Mouse (Mus musculus) cerebellum, adult 18-20 months (tissue): ENCODE measurements around the gene Commd4.

Experiments used
- DNase-seq, 2 experiments: peaks; one replicate each; pipeline ENCODE4 v3.0.0; 2021

Gene Commd4

GRCm38 (mm10) chr9:57141417-57142353 is 16.4 kb downstream of the Commd4 start:
- no peak for DNase-seq

GRCm38 (mm10) chr9:57139571-57139970 is 18.6 kb downstream of the Commd4 start:
- DNase-seq: no peak

GRCm38 (mm10) chr9:57139110-57139509 is 19.0 kb downstream of the Commd4 start:
- no peak for DNase-seq

- DNase-seq: no peak
These were observed 19.6 kb downstream of the Commd4 start for GRCm38 (mm10) chr9:57138507-57138906.

GRCm38 (mm10) chr9:57137777-57138176 is 20.4 kb downstream of the Commd4 start:
- DNase-seq: no peak

- no peak for DNase-seq
These were observed 20.9 kb downstream of the Commd4 start for GRCm38 (mm10) chr9:57137246-57137645.

GRCm38 (mm10) chr9:57130577-57131433 is 27.3 kb downstream of the Commd4 start, which contains the start of gene Man2c1:
Gene Man2c1 (plus strand): TSS chr9:57130690.
- peak; percentile 95 to 98 for DNase-seq

- DNase-seq: no peak
These were observed 28.5 kb downstream of the Commd4 start for GRCm38 (mm10) chr9:57129641-57130040.

- DNase-seq: no peak
These were observed 40.8 kb downstream of the Commd4 start for GRCm38 (mm10) chr9:57117261-57117755.
